Mouse (Mus musculus) heart, embryonic 16.5 days (tissue): ENCODE data around the gene Psmb10. TPM values are rescaled to one million over a fixed set of nuclear protein-coding genes. Genes with fewer than 3 reads are reported as not detected.

ENCODE experiments used
- ATAC-seq: fragments of 200-750 bp; cut with Nextera tagmentation; replicated peaks from 2 replicates; pipeline ENCODE4 v1.8.0; 2017; ENCODE audit warnings: moderate number of reproducible peaks; ENCODE audit not compliant: insufficient read depth, low FRiP score; ENCODE audit errors: extremely low read depth
- H3K27ac ChIP-seq: fragments of 300-500 bp; sonication (generic); 2 replicates; pipeline ENCODE4 v1.5.1; 2014; ENCODE audit warnings: mild to moderate bottlenecking, low read length, control low read depth, moderate library complexity
- H3K27me3 ChIP-seq: fragments of 300-500 bp; sonication (generic); 2 replicates; pipeline ENCODE4 v1.6.1; 2014; ENCODE audit warnings: low read length, mixed read lengths; ENCODE audit not compliant: control insufficient read depth, insufficient read depth
- H3K36me3 ChIP-seq: fragments of 300-500 bp; sonication (generic); 2 replicates; pipeline ENCODE4 v1.6.1; 2014; ENCODE audit not compliant: control insufficient read depth, insufficient read depth
- H3K4me1 ChIP-seq: fragments of 300-500 bp; sonication (generic); 2 replicates; pipeline ENCODE4 v1.6.1; 2014; ENCODE audit warnings: low read length, mixed read lengths; ENCODE audit not compliant: control insufficient read depth, insufficient read depth
- H3K4me2 ChIP-seq: fragments of 300-500 bp; sonication (generic); 2 replicates; pipeline ENCODE4 v1.6.1; 2014; ENCODE audit warnings: low read depth, mild to moderate bottlenecking, control low read depth, low read length
- H3K4me3 ChIP-seq: fragments of 300-500 bp; sonication (generic); 2 replicates; pipeline ENCODE4 v1.5.1; 2014; ENCODE audit warnings: mild to moderate bottlenecking, control low read depth, low read length
- H3K9ac ChIP-seq: fragments of 300-500 bp; sonication (generic); 2 replicates; pipeline ENCODE4 v1.6.1; 2014; ENCODE audit warnings: low read length, control low read depth
- H3K9me3 ChIP-seq: fragments of 300-500 bp; sonication (generic); replicated peaks from 2 replicates; pipeline ENCODE4 v1.6.1; 2016; ENCODE audit warnings: low read length; ENCODE audit not compliant: control insufficient read depth
- WGBS: fragments of 180-500 bp; shearing (Covaris S2); extraction: QIAGEN DNeasy Blood & Tissue Kit; methylation state at CpG from one replicate; pipeline ENCODE4 v1.1.7; 2014; 5-methylcytosine and 5-hydroxymethylcytosine counted together
- polyA plus RNA-seq: library from polyadenylated mRNA; unstranded; fragments of >200 nt; fragmentation: Nextera tagmentation; extraction: Ambion mirVana; gene quantifications from 2 replicates; pipeline ENCODE4 v1.2.1, GENCODE M21; 2015

The Psmb10 gene
- polyA plus RNA-seq, 1 experiment from 2014 or later: 112 TPM

DNA sequence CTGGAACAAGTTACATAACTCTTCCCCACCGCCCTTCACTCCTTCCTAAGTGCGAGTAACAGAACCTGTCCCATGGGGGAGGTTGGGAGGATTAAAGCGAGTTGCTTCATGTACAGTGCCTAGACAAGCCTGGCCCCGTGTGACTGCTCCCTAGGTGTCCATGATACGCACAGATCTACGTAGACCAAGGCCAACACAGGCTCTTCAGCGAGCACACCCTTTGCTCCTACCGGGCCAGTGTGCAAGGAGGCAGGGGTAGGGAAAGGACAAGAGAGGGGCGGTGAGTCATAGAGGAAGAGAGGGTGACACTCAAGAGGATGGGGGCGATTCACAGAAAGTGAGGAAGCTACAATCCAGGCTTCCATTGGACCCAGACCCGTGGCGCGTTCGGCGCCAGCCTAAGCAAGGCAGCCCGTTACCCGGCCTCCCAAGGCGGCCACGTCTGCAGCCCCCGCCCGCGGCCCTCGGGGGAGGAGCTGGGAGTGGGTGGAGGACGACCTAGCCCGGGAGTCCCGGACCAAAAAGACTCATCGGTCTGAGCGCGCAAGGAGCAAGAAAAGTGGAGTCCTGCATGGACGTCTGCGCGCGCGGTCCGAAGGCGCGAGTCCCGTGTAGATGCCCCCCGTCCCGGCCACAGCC is 27.1 kb upstream of the Psmb10 start:
- H3K27me3 ChIP-seq: no peaks in the 10 kb centered on the region
- WGBS: 1% methylated on average over 40 of the region's 40 CpGs
- H3K9me3 ChIP-seq: no peaks in the 10 kb centered on the region
- ATAC-seq: peak; percentile 64
- H3K4me2 ChIP-seq: peak overlapping the region; percentile 70
- peaks cover under 1% of the 10 kb centered on the region; the same call in 1 of the 2 replicates for H3K36me3 ChIP-seq
- peak overlapping the region; percentile 96 for H3K9ac ChIP-seq
- peaks cover 48% of the 10 kb centered on the region for H3K4me1 ChIP-seq
- H3K4me3 ChIP-seq: peak overlapping the region; percentile 86
- peak overlapping the region; percentile 93 for H3K27ac ChIP-seq

DNA sequence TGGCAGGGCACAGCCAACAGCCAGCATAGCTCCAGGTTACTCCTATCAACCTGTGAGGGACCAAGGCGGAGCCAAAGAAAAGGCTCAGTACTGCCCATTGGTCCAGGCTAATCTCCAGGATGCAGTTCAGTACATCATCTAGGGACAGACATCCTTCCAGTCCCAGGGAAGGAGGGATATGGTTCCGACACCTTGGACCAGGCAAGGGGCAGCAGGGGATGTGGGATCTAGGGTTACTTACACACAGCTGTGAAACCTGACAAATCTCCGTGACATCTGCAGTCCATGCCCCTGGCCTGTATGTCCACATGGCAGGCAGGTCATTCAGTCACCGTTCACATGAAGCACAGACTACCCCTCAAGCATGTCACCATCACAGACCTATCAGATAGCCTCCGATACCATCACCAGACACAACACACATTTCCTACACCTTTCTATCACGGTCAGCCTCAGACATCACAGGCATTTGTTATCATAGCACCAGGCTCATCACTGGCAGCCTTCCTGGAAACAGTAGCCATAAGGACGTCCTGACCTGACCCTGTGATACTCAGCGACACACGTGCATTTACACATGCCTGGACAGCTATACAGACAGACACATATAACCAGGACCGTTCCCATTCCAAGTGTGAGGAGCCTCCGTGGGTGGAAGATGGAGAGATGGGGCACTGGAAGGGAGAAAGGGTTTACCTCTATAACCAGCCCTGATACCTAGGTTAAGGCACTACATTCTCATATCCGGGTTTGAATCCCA is 26.4 kb upstream of the Psmb10 start:
- peaks cover 6% of the 10 kb centered on the region; the same call in 1 of the 2 replicates for H3K36me3 ChIP-seq
- H3K4me1 ChIP-seq: peaks cover 48% of the 10 kb centered on the region
- peak overlapping the region; percentile 70 for H3K4me2 ChIP-seq
- no peak overlapping the region; the same call in 1 of the 2 replicates for H3K27ac ChIP-seq
- no peaks in the 10 kb centered on the region for H3K9me3 ChIP-seq
- ATAC-seq: no peak
- H3K27me3 ChIP-seq: no peaks in the 10 kb centered on the region
- peak overlapping the region; percentile 86 for H3K4me3 ChIP-seq
- peak overlapping the region; percentile 96 for H3K9ac ChIP-seq
- WGBS: 37% methylated on average over 12 of the region's 12 CpGs

- WGBS: 69% methylated on average over 10 of the region's 10 CpGs
- Histone ChIP-seq H3K4me3 (no peak overlapping the region), H3K9ac (no peak overlapping the region), H3K4me1 (peaks cover 46% of the 10 kb centered on the region), H3K9me3 (no peaks in the 10 kb centered on the region), H3K36me3 (peaks cover 6% of the 10 kb centered on the region), H3K4me2 (no peak overlapping the region), H3K27ac (no peak overlapping the region), H3K27me3 (no peaks in the 10 kb centered on the region)
- ATAC-seq: no peak
Observed at GRCm38 (mm10) chr8:105961536-105961935, 23.3 kb upstream of the Psmb10 start.

DNA sequence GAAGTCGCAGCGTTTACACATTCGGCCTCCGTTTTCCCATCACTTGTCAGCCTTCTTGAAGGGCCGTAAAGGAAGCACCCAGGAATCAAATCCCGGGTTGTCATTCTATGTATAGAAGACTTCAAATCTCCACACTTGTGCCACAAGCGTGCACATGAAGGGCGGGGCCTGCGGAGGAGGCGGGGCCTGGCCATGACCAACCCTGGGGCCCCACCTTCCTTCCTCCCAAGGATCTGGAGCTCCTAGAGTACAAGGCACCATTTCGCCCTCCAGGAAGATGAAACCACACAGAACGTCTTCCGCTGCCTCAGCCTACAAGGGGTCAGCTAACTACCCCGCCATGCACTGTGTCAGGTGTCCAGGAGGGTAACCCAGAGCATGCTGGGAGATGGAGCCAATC is 22.9 kb upstream of the Psmb10 start:
- Histone ChIP-seq H3K27ac (no peak overlapping the region), H3K4me1 (peaks cover 43% of the 10 kb centered on the region), H3K27me3 (no peaks in the 10 kb centered on the region), H3K4me3 (no peak overlapping the region), H3K9ac (no peak overlapping the region), H3K4me2 (no peak overlapping the region), H3K9me3 (no peaks in the 10 kb centered on the region), H3K36me3 (peaks cover 6% of the 10 kb centered on the region)
- 78% methylated on average over 14 of the region's 14 CpGs for WGBS
- no peak for ATAC-seq

DNA sequence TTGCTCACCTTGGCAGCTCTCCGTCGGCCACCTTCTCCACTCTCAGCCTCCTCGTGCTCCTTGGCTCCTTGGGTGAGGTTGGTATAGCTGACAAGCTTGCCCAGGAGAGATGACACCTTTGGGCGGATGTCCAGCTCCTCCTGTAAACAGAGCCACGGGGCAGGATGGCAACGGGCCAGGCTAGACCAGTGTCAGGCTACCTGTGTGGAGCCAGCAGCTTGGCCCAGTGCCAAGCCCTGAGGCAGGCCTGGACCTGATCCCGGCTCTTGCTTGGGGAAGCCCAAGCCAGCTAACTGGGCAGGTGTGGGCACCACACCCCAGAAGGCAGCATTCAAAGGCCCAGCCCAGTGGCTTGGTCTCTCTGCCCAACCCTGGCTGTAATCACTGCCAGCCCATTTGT is 21.1 kb upstream of the Psmb10 start:
- Histone ChIP-seq H3K9ac (no peak overlapping the region), H3K4me2 (no peak overlapping the region), H3K4me3 (no peak overlapping the region), H3K9me3 (no peaks in the 10 kb centered on the region), H3K27me3 (no peaks in the 10 kb centered on the region), H3K27ac (no peak overlapping the region), H3K4me1 (peaks cover 35% of the 10 kb centered on the region), H3K36me3 (peaks cover 14% of the 10 kb centered on the region)
- no peak for ATAC-seq
- 63% methylated on average over 7 of the region's 7 CpGs for WGBS

DNA sequence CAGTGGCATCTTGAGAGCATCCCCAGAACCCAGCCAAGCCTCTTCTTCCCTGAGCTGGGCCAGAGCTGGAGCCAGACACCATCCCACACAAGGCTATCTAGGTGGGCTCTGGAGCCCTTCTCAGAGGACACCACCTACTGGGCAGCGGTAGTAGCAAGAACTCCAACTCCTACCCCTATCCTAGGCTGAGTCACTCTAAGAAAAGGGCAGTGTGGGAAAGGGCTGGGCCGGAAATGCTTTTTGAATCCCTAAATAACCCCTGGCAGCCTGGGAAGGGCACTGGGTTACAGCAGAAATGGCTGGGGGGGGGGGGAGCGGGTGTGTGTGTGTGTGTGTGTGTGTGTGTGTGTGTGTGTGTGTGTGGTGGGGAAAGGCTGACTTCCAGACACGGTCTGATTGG is 19.6 kb upstream of the Psmb10 start:
- Histone ChIP-seq H3K27me3 (no peaks in the 10 kb centered on the region), H3K27ac (no peak overlapping the region), H3K36me3 (peaks cover 22% of the 10 kb centered on the region), H3K9ac (no peak overlapping the region), H3K4me3 (no peak overlapping the region), H3K4me2 (no peak overlapping the region), H3K4me1 (peaks cover 23% of the 10 kb centered on the region), H3K9me3 (no peaks in the 10 kb centered on the region)
- WGBS: 38% methylated on average over 3 of the region's 4 CpGs
- ATAC-seq: 0 out of 2 replicates have a peak, but pooled peaks have one; percentile 11

- no peak overlapping the region for H3K4me3 ChIP-seq
- H3K4me1 ChIP-seq: peaks cover 17% of the 10 kb centered on the region
- H3K27me3 ChIP-seq: no peaks in the 10 kb centered on the region
- peaks cover 29% of the 10 kb centered on the region for H3K36me3 ChIP-seq
- no peaks in the 10 kb centered on the region for H3K9me3 ChIP-seq
- no peak overlapping the region for H3K4me2 ChIP-seq
- no peak overlapping the region for H3K9ac ChIP-seq
- no peak for ATAC-seq
- H3K27ac ChIP-seq: 0 out of 2 replicates have a peak overlapping the region, but pooled peaks have one; percentile 16
- WGBS: 39% methylated on average over 4 of the region's 4 CpGs
Observed at GRCm38 (mm10) chr8:105956556-105956955, 18.3 kb upstream of the Psmb10 start.

DNA sequence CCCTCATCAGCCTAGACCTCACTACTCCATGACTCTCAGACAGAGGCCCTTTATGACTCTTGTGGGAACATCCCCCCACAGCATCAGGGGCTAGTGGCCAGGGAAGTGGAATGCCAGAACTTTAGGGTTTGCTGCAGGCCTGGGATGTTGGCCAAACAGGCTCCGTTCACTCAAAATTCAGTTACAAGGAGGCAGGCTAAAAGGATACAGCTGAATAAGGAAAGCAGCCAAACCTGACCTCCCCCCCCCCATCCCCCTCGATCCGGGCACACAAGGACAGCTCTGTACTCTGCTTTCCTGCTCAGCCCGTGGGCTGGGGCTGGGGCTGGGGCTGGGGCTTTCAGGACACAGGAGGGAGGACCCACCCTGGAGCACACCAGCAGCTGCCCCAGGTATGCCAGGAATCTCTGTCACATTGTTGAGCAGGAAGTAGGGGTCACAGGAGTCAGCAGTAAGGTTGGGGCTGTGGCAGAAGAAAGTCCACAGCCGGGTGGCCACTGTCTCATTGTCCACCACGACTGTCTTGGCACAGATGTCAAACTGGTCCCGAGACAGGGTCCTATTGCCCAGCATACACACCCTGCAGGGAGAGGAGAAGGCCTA is 12.9 kb upstream of the Psmb10 start:
- Histone ChIP-seq H3K27me3 (no peaks in the 10 kb centered on the region), H3K9ac (no peak overlapping the region), H3K4me1 (peaks cover 30% of the 10 kb centered on the region), H3K9me3 (no peaks in the 10 kb centered on the region), H3K36me3 (peaks cover 43% of the 10 kb centered on the region), H3K4me2 (no peak overlapping the region), H3K4me3 (no peak overlapping the region), H3K27ac (peak overlapping the region; percentile 68)
- 28% methylated on average over 7 of the region's 7 CpGs for WGBS
- ATAC-seq: peak; percentile 70

DNA sequence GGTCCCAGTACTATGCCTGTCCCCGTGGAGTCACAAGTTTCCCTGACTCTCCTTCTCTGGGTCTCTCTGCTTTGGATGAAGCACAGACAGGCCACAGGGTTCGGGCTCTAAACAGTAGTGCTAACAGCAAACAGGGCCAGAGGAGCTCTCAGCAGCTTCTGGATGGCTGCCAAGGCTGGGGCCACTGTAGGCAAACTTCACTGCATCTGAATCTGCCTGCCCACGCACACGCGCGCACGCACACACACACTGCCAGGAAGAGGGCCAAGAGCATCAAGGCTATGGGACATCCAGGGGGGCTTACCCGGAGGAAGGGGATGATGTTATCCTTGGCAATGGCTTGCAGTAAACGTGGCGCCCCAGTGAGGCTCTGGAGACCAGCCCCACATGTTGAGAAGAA is 11.1 kb upstream of the Psmb10 start:
- H3K9ac ChIP-seq: no peak overlapping the region
- peaks cover 30% of the 10 kb centered on the region for H3K4me1 ChIP-seq
- no peaks in the 10 kb centered on the region for H3K27me3 ChIP-seq
- peak; percentile 71 for ATAC-seq
- WGBS: 12% methylated on average over 10 of the region's 10 CpGs
- no peaks in the 10 kb centered on the region for H3K9me3 ChIP-seq
- peak overlapping the region; percentile 53 for H3K27ac ChIP-seq
- peaks cover 51% of the 10 kb centered on the region for H3K36me3 ChIP-seq
- H3K4me3 ChIP-seq: no peak overlapping the region
- no peak overlapping the region for H3K4me2 ChIP-seq
